Mouse (Mus musculus): ENCODE data around the gene Adam15. TPM values are rescaled to one million over a fixed set of nuclear protein-coding genes. Genes with fewer than 3 reads are reported as not detected.

The Adam15 gene
- polyA plus RNA-seq, 1 experiment, result 223 TPM

- DNase-seq (ENCODE audit: low read depth), result no peak
Measured at GRCm38 (mm10) chr3:89354816-89355511, 5.2 kb upstream of the Adam15 start.

- no peak for DNase-seq (ENCODE audit: low read depth)
Measured at GRCm38 (mm10) chr3:89351271-89351670, 1.5 kb upstream of the Adam15 start.

GRCm38 (mm10) chr3:89348911-89349868, 606 bp downstream of the Adam15 start:
- no peak for DNase-seq (ENCODE audit: low read depth)

- no peak for DNase-seq (ENCODE audit: low read depth)
Measured at GRCm38 (mm10) chr3:89347916-89348315, 1.9 kb downstream of the Adam15 start.

DNA sequence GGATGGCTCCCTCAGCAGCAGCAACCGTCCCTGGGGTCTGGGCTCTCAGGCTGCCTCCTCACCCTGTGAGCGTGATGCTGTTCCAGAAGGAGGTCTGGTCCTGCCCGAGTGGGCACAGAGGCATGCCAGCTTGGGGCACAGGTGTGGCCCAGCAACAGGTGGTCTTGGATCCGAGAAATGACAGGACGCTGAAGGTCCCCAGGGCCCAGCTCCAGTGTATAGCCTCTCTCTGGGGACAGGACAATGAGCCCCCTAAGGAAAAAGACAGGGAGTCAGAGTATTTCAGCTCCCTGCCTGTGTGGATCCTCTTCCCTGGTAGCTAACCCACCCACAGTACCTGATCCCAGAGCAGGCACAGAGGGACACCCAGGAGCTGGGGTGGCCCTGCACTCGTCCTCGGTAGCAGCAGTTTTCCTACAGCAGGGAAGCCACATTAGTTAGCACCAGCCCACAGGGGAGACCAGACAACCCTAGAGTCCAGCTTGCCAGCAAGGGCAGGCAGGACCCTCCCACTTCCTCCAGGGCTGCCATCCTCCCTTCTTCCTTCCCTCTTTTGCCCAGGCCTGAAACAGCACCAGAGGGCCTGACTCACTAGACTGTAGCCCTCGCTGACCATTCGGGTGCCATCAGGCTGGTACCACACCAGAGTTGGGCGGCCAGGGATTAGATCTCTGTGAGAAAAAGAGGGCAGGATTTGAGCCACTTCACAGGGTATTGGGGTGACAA, 2.8 kb downstream of the Adam15 start:
- no peak for DNase-seq (ENCODE audit: low read depth)

DNA sequence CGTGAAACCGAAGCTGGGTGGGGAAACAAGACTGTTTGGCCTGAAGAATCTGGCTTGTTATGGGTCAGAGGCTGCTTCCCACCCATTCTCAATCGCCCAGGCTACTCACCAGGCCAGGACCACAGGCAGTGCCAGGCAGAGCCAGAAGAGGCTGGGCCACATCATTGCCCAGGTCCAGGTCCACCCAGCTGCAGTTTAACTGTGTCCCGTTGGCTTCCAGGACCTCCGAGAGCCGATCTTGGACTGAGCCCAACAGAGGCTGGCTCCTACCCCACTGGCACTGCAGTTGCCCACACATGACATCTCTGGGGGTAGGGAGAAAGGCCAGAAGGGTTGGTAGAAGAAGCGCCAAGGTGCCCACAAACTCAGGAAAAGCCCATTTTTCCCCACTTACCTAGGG, 6.5 kb downstream of the Adam15 start:
- DNase-seq (ENCODE audit: low read depth), result no peak

DNA sequence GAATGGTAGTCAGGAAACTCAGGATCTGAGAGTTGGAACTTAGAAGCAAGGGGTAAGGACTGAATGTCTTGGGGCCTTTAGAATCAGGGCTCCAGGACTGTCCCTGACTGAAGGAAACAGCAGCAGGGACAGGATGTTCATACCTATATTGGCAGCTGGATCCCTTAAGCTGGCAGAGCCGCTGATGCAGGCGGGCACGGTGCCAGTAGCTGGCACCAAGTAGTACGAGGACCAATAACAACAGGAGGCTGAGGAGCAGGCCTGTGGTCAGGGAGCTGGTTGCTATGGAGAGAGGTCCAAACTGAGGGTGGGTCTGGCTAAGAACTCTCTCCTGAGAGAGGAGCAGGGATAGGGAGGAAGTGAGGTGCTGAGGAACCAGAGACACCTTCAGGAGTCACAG, 8.0 kb downstream of the Adam15 start:
- DNase-seq (ENCODE audit: low read depth), result no peak

GRCm38 (mm10) chr3:89340465-89340864, 9.3 kb downstream of the Adam15 start:
- no peak for DNase-seq (ENCODE audit: low read depth)

GRCm38 (mm10) chr3:89339416-89339815, 10.4 kb downstream of the Adam15 start:
- no peak for DNase-seq (ENCODE audit: low read depth)

DNA sequence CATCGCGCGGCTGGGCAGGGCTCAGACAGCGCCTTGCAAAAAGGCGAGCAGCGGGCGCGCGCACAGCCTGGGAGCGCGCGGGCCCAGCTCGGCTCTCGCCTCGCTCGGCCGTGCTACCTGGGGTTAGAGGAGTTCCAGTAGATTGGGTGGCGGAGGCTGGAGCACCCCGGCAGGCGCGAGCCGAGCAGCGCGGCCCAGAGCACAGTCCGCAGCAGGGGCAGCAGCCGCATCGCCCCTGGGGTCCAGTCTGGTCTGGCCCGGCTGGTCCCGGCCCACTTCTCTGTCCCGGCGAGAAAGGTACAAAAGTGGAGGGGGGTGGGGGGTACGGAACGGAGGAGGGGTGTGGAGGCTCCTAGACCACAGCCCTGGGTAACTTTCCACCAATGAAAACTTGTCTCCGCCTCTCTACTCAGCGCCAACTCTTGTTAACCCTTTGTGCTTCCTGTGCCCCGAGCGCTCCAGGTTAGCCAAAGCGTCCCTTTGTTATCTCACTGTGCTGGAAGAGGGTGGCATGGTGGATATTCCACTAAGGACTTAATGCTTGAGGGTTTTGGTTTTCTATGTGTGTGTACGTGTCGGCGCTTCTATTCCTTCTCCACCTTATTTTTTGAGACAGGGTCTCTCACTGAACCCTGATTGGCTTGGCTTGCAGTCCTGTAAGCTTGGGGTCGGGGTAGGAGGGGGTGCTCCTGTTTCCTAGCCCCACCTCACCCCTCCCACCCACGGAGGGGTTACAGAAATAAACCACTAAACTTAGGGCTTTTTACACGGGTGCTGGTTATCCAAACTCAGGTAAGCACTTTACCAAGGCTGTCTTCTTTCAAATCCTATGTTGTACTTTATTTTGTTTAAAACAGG, 11.8 kb downstream of the Adam15 start, which contains the start of gene Efna4:
Efna4 (minus strand) TSS at position 308 of the 858 bp plus-strand sequence.
- DNase-seq (ENCODE audit: low read depth), result no peak

- no peak for DNase-seq (ENCODE audit: low read depth)
Measured at GRCm38 (mm10) chr3:89337062-89337720, 12.6 kb downstream of the Adam15 start.

DNA sequence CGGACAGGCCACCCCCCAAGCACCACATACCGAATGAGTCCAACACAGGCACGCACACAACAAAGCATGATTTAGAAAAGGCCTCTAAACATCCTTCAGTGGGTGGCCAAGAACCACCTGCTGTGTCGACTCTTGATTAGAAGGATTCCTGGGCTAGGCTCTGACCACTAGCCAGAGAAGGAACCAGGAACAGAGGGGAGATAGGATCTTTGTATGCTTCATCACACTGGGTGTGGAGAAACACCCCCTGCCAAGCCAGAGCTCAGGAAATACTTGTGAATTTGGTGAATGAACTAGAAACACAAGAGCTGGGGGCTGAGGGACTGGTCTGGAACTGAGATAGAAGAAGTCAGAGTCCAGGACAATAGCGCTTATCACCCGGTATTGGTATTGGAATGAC, 13.3 kb downstream of the Adam15 start:
- no peak for DNase-seq (ENCODE audit: low read depth)

GRCm38 (mm10) chr3:89333053-89333452, 16.7 kb downstream of the Adam15 start:
- no peak for DNase-seq (ENCODE audit: low read depth)

DNA sequence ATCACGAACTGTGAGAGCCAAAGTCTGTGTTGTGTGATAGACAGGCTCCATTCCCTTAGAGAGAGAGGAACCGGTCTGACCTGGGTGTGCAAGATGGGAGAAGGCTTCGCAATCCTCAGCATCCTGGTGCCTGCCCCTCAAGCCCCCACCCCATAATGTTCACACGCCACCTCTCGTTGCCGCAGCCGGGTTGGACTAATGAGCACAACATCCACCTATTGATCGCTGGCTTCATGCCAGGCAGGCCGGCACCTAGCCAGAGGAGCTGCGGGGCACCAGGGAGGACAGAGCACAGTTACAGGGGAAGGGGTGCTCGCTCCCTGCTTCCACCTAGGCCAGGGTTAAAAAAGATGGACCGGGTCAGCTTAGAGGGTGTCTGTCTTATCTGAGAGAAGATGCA, 17.3 kb downstream of the Adam15 start:
- no peak for DNase-seq (ENCODE audit: low read depth)

DNA sequence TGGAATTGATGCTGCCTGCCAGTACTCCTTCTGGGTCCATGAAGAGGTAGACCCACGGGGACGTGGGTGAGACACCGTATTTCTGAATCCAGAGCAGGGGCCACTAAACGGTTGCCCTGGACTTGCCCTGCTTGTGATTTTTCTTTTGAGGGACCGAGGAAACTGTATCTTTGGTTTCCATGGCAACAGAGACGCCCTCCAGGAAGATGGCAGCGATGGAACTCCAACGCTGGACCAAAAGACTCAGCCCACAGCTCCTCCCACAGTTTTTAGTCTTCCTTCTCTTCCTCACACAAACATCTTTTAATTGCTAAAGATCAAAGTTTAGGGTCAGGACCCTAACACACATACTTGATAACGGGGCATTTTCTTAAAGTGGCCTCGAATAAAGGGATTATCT, 17.8 kb downstream of the Adam15 start:
- DNase-seq (ENCODE audit: low read depth), result no peak

DNA sequence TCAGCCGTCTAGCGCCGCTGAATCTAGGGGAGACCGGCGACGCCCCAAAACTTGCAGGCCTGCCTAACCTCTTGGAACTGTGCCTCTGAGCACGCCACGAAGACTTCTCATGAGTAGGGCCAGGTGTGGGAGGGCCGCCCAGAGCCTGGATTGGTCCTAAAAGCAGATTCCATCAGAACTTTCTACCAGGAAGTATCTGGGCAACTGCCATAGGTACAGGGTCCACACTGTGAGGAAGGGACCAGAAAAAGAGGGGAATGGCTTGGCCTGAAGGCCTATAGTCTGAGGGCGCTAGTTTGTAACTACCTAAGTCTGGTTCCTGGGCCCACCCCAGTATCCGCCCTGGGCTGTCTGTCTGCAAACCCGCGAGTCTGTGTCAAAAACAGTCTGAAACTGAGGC, 18.2 kb downstream of the Adam15 start:
- DNase-seq (ENCODE audit: low read depth), result no peak

DNA sequence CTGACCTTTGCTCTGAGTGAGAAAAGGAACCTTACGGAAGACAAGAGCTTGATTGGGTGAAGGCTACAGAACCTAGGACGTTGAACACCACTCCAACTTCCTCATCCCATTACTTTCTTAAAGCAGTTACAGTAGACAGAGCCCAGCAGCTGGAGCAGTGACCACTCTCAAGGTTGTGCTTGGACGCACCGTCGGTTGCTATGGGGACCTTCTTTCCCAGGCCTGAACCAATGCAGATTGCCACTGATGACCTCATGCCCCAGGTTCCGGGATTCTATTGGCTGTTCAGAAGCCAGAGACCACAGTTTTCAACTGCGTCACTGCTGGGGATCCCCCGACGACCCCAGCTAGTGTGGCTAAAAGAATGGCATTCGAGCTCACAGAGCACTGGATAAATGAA, 18.8 kb downstream of the Adam15 start:
- no peak for DNase-seq (ENCODE audit: low read depth)

GRCm38 (mm10) chr3:89330346-89330745, 19.4 kb downstream of the Adam15 start:
- DNase-seq (ENCODE audit: low read depth), result no peak

DNA sequence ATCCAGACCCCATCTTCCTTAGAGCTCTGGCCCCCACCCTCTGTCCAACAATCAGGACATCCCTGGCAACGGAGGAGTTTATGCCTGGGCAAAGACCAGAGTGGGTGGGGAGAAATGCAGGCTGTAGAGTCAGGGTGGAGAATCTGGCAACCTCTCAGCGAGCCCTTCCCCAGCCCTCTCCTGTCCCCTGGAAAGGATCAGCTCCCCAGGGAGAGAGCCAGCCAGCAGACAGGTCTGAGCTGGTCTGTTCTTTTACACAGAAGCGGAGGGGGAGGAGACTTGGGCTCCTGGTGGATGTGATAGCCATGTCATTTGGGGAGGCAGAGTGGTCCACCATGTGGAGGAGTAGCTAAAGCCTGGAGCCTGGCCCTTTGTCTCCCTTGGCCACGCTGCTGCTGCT, 21.2 kb downstream of the Adam15 start:
- no peak for DNase-seq (ENCODE audit: low read depth)

GRCm38 (mm10) chr3:89327371-89327870, 22.4 kb downstream of the Adam15 start:
- no peak for DNase-seq (ENCODE audit: low read depth)

- no peak for DNase-seq (ENCODE audit: low read depth)
Measured at GRCm38 (mm10) chr3:89325882-89326281, 23.9 kb downstream of the Adam15 start.

Measured in gonadal fat pad, adult 2 months (tissue).